Mouse (Mus musculus) forebrain, embryonic 12.5 days (tissue): Measurements from ENCODE around the gene Nudt3. TPM values are rescaled to one million over a fixed set of nuclear protein-coding genes. Genes with fewer than 3 reads are reported as not detected.

Source experiments
- ATAC-seq: fragments of 200-750 bp; cut with Nextera tagmentation; 2 replicates; pipeline ENCODE4 v1.8.0; 2017; ENCODE audit warnings: moderate TSS enrichment; ENCODE audit not compliant: low FRiP score
- H3K27ac ChIP-seq: fragments of 300-500 bp; sonication (generic); 2 replicates; pipeline ENCODE4 v1.5.1; 2016; ENCODE audit warnings: mild to moderate bottlenecking
- H3K27me3 ChIP-seq: fragments of 300-500 bp; sonication (generic); 2 replicates; pipeline ENCODE4 v1.6.1; 2016; ENCODE audit warnings: mild to moderate bottlenecking
- H3K36me3 ChIP-seq: fragments of 300-500 bp; sonication (generic); replicated peaks from 2 replicates; pipeline ENCODE4 v1.6.1; 2016; ENCODE audit warnings: mild to moderate bottlenecking
- H3K4me1 ChIP-seq: fragments of 300-500 bp; sonication (generic); 2 replicates; pipeline ENCODE4 v1.6.1; 2016
- H3K4me2 ChIP-seq: fragments of 300-500 bp; sonication (generic); 2 replicates; pipeline ENCODE4 v1.6.1; 2016; ENCODE audit warnings: mild to moderate bottlenecking, moderate library complexity
- H3K4me3 ChIP-seq: fragments of 300-500 bp; sonication (generic); replicated peaks from 2 replicates; pipeline ENCODE4 v1.5.1; 2016; ENCODE audit warnings: mild to moderate bottlenecking
- H3K9ac ChIP-seq: fragments of 300-500 bp; sonication (generic); 2 replicates; pipeline ENCODE4 v1.6.1; 2016; ENCODE audit warnings: mild to moderate bottlenecking
- H3K9me3 ChIP-seq: fragments of 300-500 bp; sonication (generic); 2 replicates; pipeline ENCODE4 v1.6.1; 2016
- WGBS: fragments of 180-500 bp; shearing (Covaris S2); methylation state at CpG from one replicate; pipeline ENCODE4 v1.1.7; 2016; 5-methylcytosine and 5-hydroxymethylcytosine counted together
- polyA plus RNA-seq: library from polyadenylated mRNA; unstranded; fragments of >200 nt; fragmentation: Nextera tagmentation; extraction: Ambion mirVana; gene quantifications from 2 replicates; pipeline ENCODE4 v1.2.1, GENCODE M21; 2016

The Nudt3 gene
- polyA plus RNA-seq, 1 experiment from 2014 or later, result 170 TPM

GRCm38 (mm10) chr17:27557181-27557926 is 65.9 kb downstream of the Nudt3 start:
- Histone ChIP-seq H3K36me3 (peaks cover 14% of the 10 kb centered on the region), H3K27ac (peak overlapping the region; percentile 98), H3K27me3 (peaks cover 4% of the 10 kb centered on the region), H3K4me2 (peak overlapping the region; percentile 89), H3K4me1 (peaks cover 53% of the 10 kb centered on the region), H3K9ac (peak overlapping the region; percentile 96), H3K9me3 (no peaks in the 10 kb centered on the region), H3K4me3 (peak overlapping the region; percentile 72)
- under 1% methylated on average over 42 of the region's 75 CpGs for WGBS
- peak; percentile 27 for ATAC-seq

- H3K9me3 ChIP-seq, result no peaks in the 10 kb centered on the region
- H3K27me3 ChIP-seq, result peaks cover 4% of the 10 kb centered on the region
- H3K4me1 ChIP-seq, result peaks cover 48% of the 10 kb centered on the region
- H3K4me3 ChIP-seq, result peak within 1 kb of the TSS; percentile 72
- peaks cover 9% of the 10 kb centered on the region for H3K36me3 ChIP-seq
- ATAC-seq, result peak; percentile 87
- H3K9ac ChIP-seq, result peak within 1 kb of the TSS; percentile 96
- under 1% methylated on average over 76 of the region's 79 CpGs for WGBS
- peak within 1 kb of the TSS; percentile 89 for H3K4me2 ChIP-seq
- peak within 1 kb of the TSS; percentile 98 for H3K27ac ChIP-seq
These were observed 66.8 kb downstream of the Nudt3 start, which contains the start of gene Hmga1 for GRCm38 (mm10) chr17:27556315-27557011. Hmga1 (plus strand) TSS chr17:27556497.

GRCm38 (mm10) chr17:27555512-27556172 is 67.7 kb downstream of the Nudt3 start:
- under 1% methylated on average over 52 of the region's 55 CpGs for WGBS

GRCm38 (mm10) chr17:27555075-27555511 is 68.2 kb downstream of the Nudt3 start:
- ATAC-seq, result peak; percentile 10; the same call in 1 of the 2 replicates
- Histone ChIP-seq H3K9me3 (no peaks in the 10 kb centered on the region), H3K27me3 (peaks cover 4% of the 10 kb centered on the region), H3K4me1 (peaks cover 45% of the 10 kb centered on the region), H3K9ac (peak overlapping the region; percentile 96), H3K27ac (peak overlapping the region; percentile 98), H3K36me3 (no peaks in the 10 kb centered on the region), H3K4me3 (peak overlapping the region; percentile 72), H3K4me2 (peak overlapping the region; percentile 89)
- 1% methylated on average over 20 of the region's 39 CpGs for WGBS

More at GRCm38 (mm10) chr17:27555512-27556172, 67.7 kb downstream of the Nudt3 start:
- peaks cover under 1% of the 10 kb centered on the region; the same call in 1 of the 2 replicates for H3K36me3 ChIP-seq
- peak overlapping the region; percentile 98 for H3K27ac ChIP-seq
- peak overlapping the region; percentile 72 for H3K4me3 ChIP-seq
- peak; percentile 7; the same call in 1 of the 2 replicates for ATAC-seq
- no peaks in the 10 kb centered on the region for H3K9me3 ChIP-seq
- H3K9ac ChIP-seq, result peak overlapping the region; percentile 96
- peaks cover 48% of the 10 kb centered on the region for H3K4me1 ChIP-seq
- H3K27me3 ChIP-seq, result peaks cover 4% of the 10 kb centered on the region
- peak overlapping the region; percentile 89 for H3K4me2 ChIP-seq

- Histone ChIP-seq H3K9ac (peak overlapping the region; percentile 96), H3K4me2 (peak overlapping the region; percentile 89), H3K4me3 (peak overlapping the region; percentile 72), H3K36me3 (no peaks in the 10 kb centered on the region), H3K4me1 (peaks cover 43% of the 10 kb centered on the region), H3K9me3 (no peaks in the 10 kb centered on the region), H3K27me3 (peaks cover 4% of the 10 kb centered on the region), H3K27ac (peak overlapping the region; percentile 98)
- no peak for ATAC-seq
- 35% methylated on average over 20 of the region's 20 CpGs for WGBS
These were observed 69.0 kb downstream of the Nudt3 start for GRCm38 (mm10) chr17:27554062-27554960.

- Histone ChIP-seq H3K9ac (no peak overlapping the region), H3K9me3 (no peaks in the 10 kb centered on the region), H3K4me1 (peaks cover 34% of the 10 kb centered on the region), H3K27me3 (peaks cover 4% of the 10 kb centered on the region), H3K4me3 (no peak overlapping the region), H3K27ac (no peak overlapping the region), H3K36me3 (no peaks in the 10 kb centered on the region), H3K4me2 (no peak overlapping the region)
- WGBS, result 85% methylated on average over 23 of the region's 23 CpGs
- ATAC-seq, result no peak
These were observed 70.8 kb downstream of the Nudt3 start for GRCm38 (mm10) chr17:27552215-27553201.

GRCm38 (mm10) chr17:27551393-27551940 is 71.8 kb downstream of the Nudt3 start:
- 60% methylated on average over 10 of the region's 10 CpGs for WGBS
- no peak overlapping the region for H3K27ac ChIP-seq

GRCm38 (mm10) chr17:27549234-27549633 is 74.1 kb downstream of the Nudt3 start:
- H3K4me2 ChIP-seq, result 0 out of 2 replicates have a peak overlapping the region, but pooled peaks have one; percentile 15
- H3K36me3 ChIP-seq, result no peaks in the 10 kb centered on the region
- H3K4me1 ChIP-seq, result peaks cover 15% of the 10 kb centered on the region
- whole genome bisulfite sequencing, result 44% methylated on average over 8 of the region's 8 CpGs
- peaks cover 9% of the 10 kb centered on the region for H3K27me3 ChIP-seq
- H3K9me3 ChIP-seq, result no peaks in the 10 kb centered on the region
- no peak; the same call in 1 of the 2 replicates for ATAC-seq
- H3K27ac ChIP-seq, result peak overlapping the region; percentile 48
- peak overlapping the region; percentile 33 for H3K9ac ChIP-seq
- no peak overlapping the region for H3K4me3 ChIP-seq

More at GRCm38 (mm10) chr17:27551393-27551940, 71.8 kb downstream of the Nudt3 start:
- H3K9ac ChIP-seq, result no peak overlapping the region
- H3K36me3 ChIP-seq, result no peaks in the 10 kb centered on the region
- H3K9me3 ChIP-seq, result no peaks in the 10 kb centered on the region
- peaks cover 31% of the 10 kb centered on the region for H3K4me1 ChIP-seq
- H3K27me3 ChIP-seq, result peaks cover 6% of the 10 kb centered on the region
- ATAC-seq, result no peak
- no peak overlapping the region for H3K4me3 ChIP-seq
- no peak overlapping the region for H3K4me2 ChIP-seq

GRCm38 (mm10) chr17:27547253-27547868 is 75.9 kb downstream of the Nudt3 start:
- H3K4me2 ChIP-seq, result no peak overlapping the region
- no peak overlapping the region for H3K4me3 ChIP-seq
- ATAC-seq, result no peak
- peaks cover 15% of the 10 kb centered on the region for H3K4me1 ChIP-seq
- H3K9me3 ChIP-seq, result no peaks in the 10 kb centered on the region
- no peak overlapping the region for H3K27ac ChIP-seq
- 76% methylated on average over 9 of the region's 9 CpGs for WGBS
- no peaks in the 10 kb centered on the region for H3K36me3 ChIP-seq
- H3K9ac ChIP-seq, result no peak overlapping the region
- peaks cover 5% of the 10 kb centered on the region; the same call in 1 of the 2 replicates for H3K27me3 ChIP-seq

GRCm38 (mm10) chr17:27546574-27547085 is 76.7 kb downstream of the Nudt3 start:
- Histone ChIP-seq H3K36me3 (no peaks in the 10 kb centered on the region), H3K9me3 (no peaks in the 10 kb centered on the region), H3K4me1 (peaks cover 15% of the 10 kb centered on the region), H3K27ac (no peak overlapping the region), H3K4me3 (no peak overlapping the region), H3K27me3 (peaks cover 5% of the 10 kb centered on the region; the same call in 1 of the 2 replicates), H3K4me2 (no peak overlapping the region), H3K9ac (no peak overlapping the region)
- 63% methylated on average over 7 of the region's 7 CpGs for WGBS
- ATAC-seq, result no peak
